Mouse (Mus musculus) bone marrow macrophage, adult 2 months (primary cell): ENCODE results near the gene Fgfr2.

Experiments
- CTCF ChIP-seq: IDR thresholded peaks from 2 replicates; pipeline ENCODE4 v1.5.1; 2012; ENCODE audit warnings: low read depth, mild to moderate bottlenecking, low read length, moderate library complexity
- POLR2A ChIP-seq: IDR thresholded peaks from 2 replicates; pipeline ENCODE4 v1.6.1; 2012; ENCODE audit warnings: mild to moderate bottlenecking, low read depth, low read length, borderline replicate concordance

DNA sequence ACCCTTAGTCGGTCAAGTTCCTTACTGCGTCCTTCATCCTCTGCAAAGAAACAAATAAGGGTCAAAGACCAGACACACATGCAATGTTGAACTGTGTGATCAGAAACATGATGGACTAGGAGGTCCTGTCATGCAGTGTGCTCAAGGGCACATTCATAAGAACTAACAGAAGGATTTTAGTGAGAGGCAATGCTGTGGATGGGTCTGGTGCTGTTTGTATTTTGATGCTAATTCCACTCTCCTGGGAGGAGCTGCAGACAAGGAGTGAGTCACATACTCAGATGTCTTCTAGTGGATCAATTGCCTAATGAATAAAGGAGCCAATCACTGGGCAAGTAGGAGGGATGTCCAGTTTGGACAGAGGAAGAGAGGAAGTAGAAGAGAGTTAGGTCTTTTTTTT is 2728.5 kb downstream of the Fgfr2 start:
- TF ChIP-seq CTCF: no peak
- no peak for TF ChIP-seq POLR2A
